Mouse (Mus musculus) liver, postnatal 0 days (tissue): ENCODE data around the gene Pepd.

Source experiments
- CTCF ChIP-seq: sonication (generic); IDR thresholded peaks from 2 replicates; pipeline ENCODE4 v1.5.1; 2016; ENCODE audit warnings: antibody characterized with exemption, low read depth
- EP300 ChIP-seq: IDR thresholded peaks from 2 replicates; pipeline ENCODE4 v1.6.1; 2016; ENCODE audit warnings: antibody characterized with exemption, low read depth, mild to moderate bottlenecking

DNA sequence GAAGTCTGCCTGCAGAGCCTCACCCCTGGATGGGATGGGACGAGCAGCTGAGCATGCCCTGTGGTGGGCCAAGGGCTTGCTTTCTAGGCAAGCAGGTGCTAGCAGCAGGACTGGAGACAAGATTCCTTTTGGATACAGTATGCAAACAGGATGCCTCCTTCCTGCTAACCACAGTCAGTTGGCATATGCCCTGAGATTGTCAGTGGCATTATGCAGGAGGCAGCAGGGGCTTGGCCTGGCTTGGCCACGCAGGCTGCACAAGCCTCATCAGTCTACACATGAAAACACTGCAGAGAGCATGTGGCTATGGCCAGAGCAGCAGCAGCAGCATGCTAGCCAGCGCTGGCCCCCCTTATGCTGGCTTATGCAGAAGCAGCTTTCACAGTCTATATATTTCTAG, 76.3 kb downstream of the Pepd start:
- TF ChIP-seq EP300 (no peak), CTCF (no peak)
